Mouse (Mus musculus): ENCODE results near the gene Asb16. TPM values are rescaled to one million over a fixed set of nuclear protein-coding genes. Genes with fewer than 3 reads are reported as not detected.
A peak's percentile ranks its signal among the peaks of the same experiment; 100 is the strongest.

Asb16 gene
- polyA plus RNA-seq, 1 experiment from 2014 or later, result 0.08 TPM

GRCm38 (mm10) chr11:102309821-102310617, 41.5 kb downstream of the Asb16 start:
- Histone ChIP-seq H3K4me1 (peaks cover 39% of the 10 kb centered on the region), H3K9me3 (replicated peaks) (no peaks in the 10 kb centered on the region), H3K36me3 (peaks cover 100% of the 10 kb centered on the region), H3K4me3 (peak overlapping the region; percentile 47), H3K27ac (peak overlapping the region; percentile 72; the same call in 1 of the 2 replicates), H3K27me3 (ENCODE audit: low read depth, poor library complexity, severe bottlenecking) (no peaks in the 10 kb centered on the region)
- WGBS, result 87% methylated on average over 22 of the region's 22 CpGs
- DNase-seq (ENCODE audit: low spot score), result no peak

- peak overlapping the region; percentile 20; the same call in 1 of the 2 replicates for H3K4me3 ChIP-seq
- WGBS, result 39% methylated on average over 38 of the region's 38 CpGs
- peaks cover 98% of the 10 kb centered on the region for H3K36me3 ChIP-seq
- no peaks in the 10 kb centered on the region for H3K9me3 ChIP-seq (replicated peaks)
- peak overlapping the region; percentile 47; the same call in 1 of the 2 replicates for H3K27ac ChIP-seq
- peaks cover 45% of the 10 kb centered on the region for H3K4me1 ChIP-seq
- DNase-seq (ENCODE audit: low spot score), result no peak
- no peaks in the 10 kb centered on the region for H3K27me3 ChIP-seq (ENCODE audit: low read depth, poor library complexity, severe bottlenecking)
These were observed 42.5 kb downstream of the Asb16 start for GRCm38 (mm10) chr11:102310768-102311695.

GRCm38 (mm10) chr11:102311966-102312365, 43.4 kb downstream of the Asb16 start:
- 86% methylated on average over 4 of the region's 4 CpGs for WGBS
- no peak overlapping the region for H3K4me3 ChIP-seq
- no peaks in the 10 kb centered on the region for H3K27me3 ChIP-seq (ENCODE audit: low read depth, poor library complexity, severe bottlenecking)
- H3K9me3 ChIP-seq (replicated peaks), result no peaks in the 10 kb centered on the region
- no peak overlapping the region for H3K27ac ChIP-seq
- peaks cover 89% of the 10 kb centered on the region for H3K36me3 ChIP-seq
- no peak for DNase-seq (ENCODE audit: low spot score)
- peaks cover 55% of the 10 kb centered on the region for H3K4me1 ChIP-seq

GRCm38 (mm10) chr11:102312586-102312985, 44.0 kb downstream of the Asb16 start:
- H3K27me3 ChIP-seq (ENCODE audit: low read depth, poor library complexity, severe bottlenecking), result no peaks in the 10 kb centered on the region
- peaks cover 83% of the 10 kb centered on the region for H3K36me3 ChIP-seq
- H3K27ac ChIP-seq, result no peak overlapping the region
- H3K9me3 ChIP-seq (replicated peaks), result no peaks in the 10 kb centered on the region
- peaks cover 56% of the 10 kb centered on the region for H3K4me1 ChIP-seq
- no peak for DNase-seq (ENCODE audit: low spot score)
- 88% methylated on average over 6 of the region's 6 CpGs for WGBS
- H3K4me3 ChIP-seq, result no peak overlapping the region

GRCm38 (mm10) chr11:102314321-102314720, 45.8 kb downstream of the Asb16 start:
- Histone ChIP-seq H3K27me3 (ENCODE audit: low read depth, poor library complexity, severe bottlenecking) (no peaks in the 10 kb centered on the region), H3K36me3 (peaks cover 65% of the 10 kb centered on the region), H3K27ac (no peak overlapping the region), H3K4me1 (peaks cover 52% of the 10 kb centered on the region), H3K9me3 (replicated peaks) (no peaks in the 10 kb centered on the region), H3K4me3 (no peak overlapping the region)
- no peak for DNase-seq (ENCODE audit: low spot score)
- WGBS, result 91% methylated on average over 12 of the region's 12 CpGs

GRCm38 (mm10) chr11:102315690-102316571, 47.4 kb downstream of the Asb16 start:
- 18% methylated on average over 14 of the region's 14 CpGs for WGBS
- no peaks in the 10 kb centered on the region for H3K27me3 ChIP-seq (ENCODE audit: low read depth, poor library complexity, severe bottlenecking)
- DNase-seq (ENCODE audit: low spot score), result no peak
- H3K27ac ChIP-seq, result peak overlapping the region; percentile 100
- peak overlapping the region; percentile 100 for H3K4me3 ChIP-seq
- no peaks in the 10 kb centered on the region for H3K9me3 ChIP-seq (replicated peaks)
- H3K36me3 ChIP-seq, result peaks cover 49% of the 10 kb centered on the region
- peaks cover 47% of the 10 kb centered on the region for H3K4me1 ChIP-seq

GRCm38 (mm10) chr11:102316572-102317297, 48.2 kb downstream of the Asb16 start:
- DNase-seq (ENCODE audit: low spot score), result peak; percentile 90
- under 1% methylated on average over 67 of the region's 80 CpGs for WGBS
- H3K9me3 ChIP-seq (replicated peaks), result no peaks in the 10 kb centered on the region
- peak overlapping the region; percentile 100 for H3K27ac ChIP-seq
- H3K27me3 ChIP-seq (ENCODE audit: low read depth, poor library complexity, severe bottlenecking), result no peaks in the 10 kb centered on the region
- H3K4me1 ChIP-seq, result peaks cover 39% of the 10 kb centered on the region
- H3K4me3 ChIP-seq, result peak overlapping the region; percentile 100
- peaks cover 41% of the 10 kb centered on the region for H3K36me3 ChIP-seq

GRCm38 (mm10) chr11:102317298-102317900, 48.9 kb downstream of the Asb16 start:
- H3K27ac ChIP-seq, result peak overlapping the region; percentile 100
- H3K36me3 ChIP-seq, result peaks cover 35% of the 10 kb centered on the region
- no peaks in the 10 kb centered on the region for H3K27me3 ChIP-seq (ENCODE audit: low read depth, poor library complexity, severe bottlenecking)
- DNase-seq (ENCODE audit: low spot score), result peak; percentile 80
- under 1% methylated on average over 77 of the region's 87 CpGs for WGBS
- peak overlapping the region; percentile 100 for H3K4me3 ChIP-seq
- peaks cover 35% of the 10 kb centered on the region for H3K4me1 ChIP-seq
- H3K9me3 ChIP-seq (replicated peaks), result no peaks in the 10 kb centered on the region

GRCm38 (mm10) chr11:102317901-102318575, 49.5 kb downstream of the Asb16 start:
- Histone ChIP-seq H3K4me1 (peaks cover 35% of the 10 kb centered on the region), H3K4me3 (peak overlapping the region; percentile 100), H3K27me3 (ENCODE audit: low read depth, poor library complexity, severe bottlenecking) (no peaks in the 10 kb centered on the region), H3K27ac (peak overlapping the region; percentile 100), H3K9me3 (replicated peaks) (no peaks in the 10 kb centered on the region), H3K36me3 (peaks cover 28% of the 10 kb centered on the region)
- peak; percentile 87 for DNase-seq (ENCODE audit: low spot score)
- WGBS, result under 1% methylated on average over 50 of the region's 77 CpGs

- Histone ChIP-seq H3K36me3 (peaks cover 21% of the 10 kb centered on the region), H3K4me1 (peaks cover 35% of the 10 kb centered on the region), H3K27me3 (ENCODE audit: low read depth, poor library complexity, severe bottlenecking) (no peaks in the 10 kb centered on the region), H3K9me3 (replicated peaks) (no peaks in the 10 kb centered on the region), H3K27ac (peak overlapping the region; percentile 100), H3K4me3 (peak overlapping the region; percentile 100)
- under 1% methylated on average over 84 of the region's 84 CpGs for WGBS
- DNase-seq (ENCODE audit: low spot score), result peak; percentile 84
These were observed 50.2 kb downstream of the Asb16 start for GRCm38 (mm10) chr11:102318576-102319409.
